Mouse (Mus musculus): ENCODE measurements around the gene Wbp1l. TPM values are rescaled to one million over a fixed set of nuclear protein-coding genes. Genes with fewer than 3 reads are reported as not detected.

Gene Wbp1l
- polyA plus RNA-seq, 1 experiment from 2014 or later = 37.0 TPM

GRCm38 (mm10) chr19:46628403-46628802 lies 29.5 kb downstream of the Wbp1l start:
- H3K4me1 ChIP-seq (ENCODE audit: control insufficient read depth, insufficient read depth, low read length) = peaks cover 25% of the 10 kb centered on the region
- 53% methylated on average over 10 of the region's 10 CpGs for WGBS

GRCm38 (mm10) chr19:46629807-46630206 lies 30.9 kb downstream of the Wbp1l start:
- H3K27me3 ChIP-seq (ENCODE audit: control insufficient read depth, insufficient read depth, low read length) = no peaks in the 10 kb centered on the region
- H3K9me3 ChIP-seq (ENCODE audit: control insufficient read depth, low read depth, low read length) = no peaks in the 10 kb centered on the region
- no peak overlapping the region for H3K27ac ChIP-seq (ENCODE audit: low read length)
- H3K4me1 ChIP-seq (ENCODE audit: control insufficient read depth, insufficient read depth, low read length) = peaks cover 11% of the 10 kb centered on the region
- no peak overlapping the region for H3K9ac ChIP-seq (replicated peaks; ENCODE audit: low read depth, low read length)
- no peak for ATAC-seq (ENCODE audit: insufficient number of reproducible peaks, insufficient read depth, low FRiP score, low read depth)
- H3K4me3 ChIP-seq (ENCODE audit: low read depth, low read length) = no peak overlapping the region
- no peak overlapping the region for H3K4me2 ChIP-seq (replicated peaks; ENCODE audit: low read depth, low read length)
- 78% methylated on average over 9 of the region's 9 CpGs for WGBS
- H3K36me3 ChIP-seq (ENCODE audit: control insufficient read depth, insufficient read depth, low read length) = no peaks in the 10 kb centered on the region

More at GRCm38 (mm10) chr19:46628403-46628802, 29.5 kb downstream of the Wbp1l start:
- H3K9ac ChIP-seq (replicated peaks; ENCODE audit: low read depth, low read length) = no peak overlapping the region
- H3K27ac ChIP-seq (ENCODE audit: low read length) = 0 out of 2 replicates have a peak overlapping the region, but pooled peaks have one; percentile 15
- no peak overlapping the region for H3K4me3 ChIP-seq (ENCODE audit: low read depth, low read length)
- H3K36me3 ChIP-seq (ENCODE audit: control insufficient read depth, insufficient read depth, low read length) = no peaks in the 10 kb centered on the region
- H3K4me2 ChIP-seq (replicated peaks; ENCODE audit: low read depth, low read length) = no peak overlapping the region
- H3K9me3 ChIP-seq (ENCODE audit: control insufficient read depth, low read depth, low read length) = no peaks in the 10 kb centered on the region
- no peak for ATAC-seq (ENCODE audit: insufficient number of reproducible peaks, insufficient read depth, low FRiP score, low read depth)
- H3K27me3 ChIP-seq (ENCODE audit: control insufficient read depth, insufficient read depth, low read length) = no peaks in the 10 kb centered on the region

DNA sequence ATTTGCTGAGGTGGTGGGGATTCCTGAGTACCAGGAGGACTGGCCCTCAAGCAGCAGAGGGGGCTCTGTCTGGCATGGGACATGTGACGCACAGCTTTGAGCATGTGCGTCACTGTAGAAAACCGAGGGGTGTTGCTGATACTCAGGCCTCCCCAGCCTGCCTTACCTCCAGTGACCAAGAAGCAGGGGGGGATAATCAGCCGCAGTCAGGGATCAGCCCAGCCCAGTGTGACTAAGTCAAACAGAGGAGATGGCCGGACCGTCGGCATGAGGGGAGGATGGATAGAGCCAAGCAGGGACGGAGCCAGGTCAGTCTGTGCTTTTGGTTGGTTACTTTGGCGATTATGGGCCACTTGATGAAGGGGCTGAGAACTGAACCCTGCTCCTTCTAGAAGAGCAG lies 32.8 kb downstream of the Wbp1l start:
- H3K4me1 ChIP-seq (ENCODE audit: control insufficient read depth, insufficient read depth, low read length) = peaks cover 23% of the 10 kb centered on the region
- H3K27me3 ChIP-seq (ENCODE audit: control insufficient read depth, insufficient read depth, low read length) = no peaks in the 10 kb centered on the region
- no peak overlapping the region for H3K4me2 ChIP-seq (replicated peaks; ENCODE audit: low read depth, low read length)
- no peaks in the 10 kb centered on the region for H3K36me3 ChIP-seq (ENCODE audit: control insufficient read depth, insufficient read depth, low read length)
- no peak for ATAC-seq (ENCODE audit: insufficient number of reproducible peaks, insufficient read depth, low FRiP score, low read depth)
- H3K4me3 ChIP-seq (ENCODE audit: low read depth, low read length) = no peak overlapping the region
- H3K9me3 ChIP-seq (ENCODE audit: control insufficient read depth, low read depth, low read length) = no peaks in the 10 kb centered on the region
- WGBS = 79% methylated on average over 9 of the region's 9 CpGs
- H3K9ac ChIP-seq (replicated peaks; ENCODE audit: low read depth, low read length) = no peak overlapping the region
- no peak overlapping the region for H3K27ac ChIP-seq (ENCODE audit: low read length)

GRCm38 (mm10) chr19:46635766-46636165 lies 36.9 kb downstream of the Wbp1l start:
- H3K9ac ChIP-seq (replicated peaks; ENCODE audit: low read depth, low read length) = no peak overlapping the region
- 44% methylated on average over 9 of the region's 9 CpGs for WGBS
- no peak overlapping the region for H3K4me2 ChIP-seq (replicated peaks; ENCODE audit: low read depth, low read length)
- H3K4me1 ChIP-seq (ENCODE audit: control insufficient read depth, insufficient read depth, low read length) = peaks cover 15% of the 10 kb centered on the region
- no peak overlapping the region for H3K27ac ChIP-seq (ENCODE audit: low read length)
- no peak overlapping the region for H3K4me3 ChIP-seq (ENCODE audit: low read depth, low read length)
- H3K9me3 ChIP-seq (ENCODE audit: control insufficient read depth, low read depth, low read length) = no peaks in the 10 kb centered on the region
- no peak for ATAC-seq (ENCODE audit: insufficient number of reproducible peaks, insufficient read depth, low FRiP score, low read depth)
- peaks cover 7% of the 10 kb centered on the region; the same call in 1 of the 2 replicates for H3K36me3 ChIP-seq (ENCODE audit: control insufficient read depth, insufficient read depth, low read length)
- no peaks in the 10 kb centered on the region for H3K27me3 ChIP-seq (ENCODE audit: control insufficient read depth, insufficient read depth, low read length)

DNA sequence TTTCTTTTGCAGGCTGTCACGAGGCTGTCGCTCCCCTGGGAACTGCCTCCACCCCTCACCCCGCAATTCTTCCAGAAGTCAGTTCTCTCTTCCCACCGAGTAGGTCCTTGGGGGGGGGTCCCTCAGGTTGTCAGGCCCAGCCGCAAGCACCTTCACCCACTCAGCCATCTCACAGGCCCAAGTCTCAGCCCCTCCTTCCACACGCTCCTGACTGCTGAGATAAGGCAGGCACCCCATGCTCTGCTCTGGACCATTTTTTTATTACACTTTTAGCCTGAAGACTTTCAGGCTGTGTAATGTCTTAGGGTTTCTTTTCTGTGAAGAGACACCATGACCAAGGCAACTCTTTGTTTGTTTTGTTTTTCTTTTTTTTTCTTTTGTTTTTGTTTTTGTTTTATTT lies 38.7 kb downstream of the Wbp1l start:
- Histone ChIP-seq H3K27ac (ENCODE audit: low read length) (no peak overlapping the region), H3K36me3 (ENCODE audit: control insufficient read depth, insufficient read depth, low read length) (peaks cover 7% of the 10 kb centered on the region; the same call in 1 of the 2 replicates), H3K4me1 (ENCODE audit: control insufficient read depth, insufficient read depth, low read length) (peaks cover 33% of the 10 kb centered on the region), H3K27me3 (ENCODE audit: control insufficient read depth, insufficient read depth, low read length) (no peaks in the 10 kb centered on the region), H3K4me3 (ENCODE audit: low read depth, low read length) (no peak overlapping the region), H3K9me3 (ENCODE audit: control insufficient read depth, low read depth, low read length) (no peaks in the 10 kb centered on the region), H3K9ac (replicated peaks; ENCODE audit: low read depth, low read length) (no peak overlapping the region), H3K4me2 (replicated peaks; ENCODE audit: low read depth, low read length) (no peak overlapping the region)
- 68% methylated on average over 6 of the region's 6 CpGs for WGBS
- no peak for ATAC-seq (ENCODE audit: insufficient number of reproducible peaks, insufficient read depth, low FRiP score, low read depth)

GRCm38 (mm10) chr19:46639053-46639452 lies 40.2 kb downstream of the Wbp1l start:
- Histone ChIP-seq H3K4me1 (ENCODE audit: control insufficient read depth, insufficient read depth, low read length) (peaks cover 44% of the 10 kb centered on the region), H3K36me3 (ENCODE audit: control insufficient read depth, insufficient read depth, low read length) (peaks cover 7% of the 10 kb centered on the region; the same call in 1 of the 2 replicates)

GRCm38 (mm10) chr19:46639496-46639895 lies 40.6 kb downstream of the Wbp1l start:
- no peak overlapping the region for H3K4me2 ChIP-seq (replicated peaks; ENCODE audit: low read depth, low read length)
- H3K9me3 ChIP-seq (ENCODE audit: control insufficient read depth, low read depth, low read length) = no peaks in the 10 kb centered on the region
- WGBS = 83% methylated on average over 14 of the region's 14 CpGs
- no peak overlapping the region for H3K9ac ChIP-seq (replicated peaks; ENCODE audit: low read depth, low read length)
- peaks cover 9% of the 10 kb centered on the region for H3K36me3 ChIP-seq (ENCODE audit: control insufficient read depth, insufficient read depth, low read length)
- H3K4me1 ChIP-seq (ENCODE audit: control insufficient read depth, insufficient read depth, low read length) = peaks cover 48% of the 10 kb centered on the region
- no peak for ATAC-seq (ENCODE audit: insufficient number of reproducible peaks, insufficient read depth, low FRiP score, low read depth)
- H3K4me3 ChIP-seq (ENCODE audit: low read depth, low read length) = no peak overlapping the region
- no peaks in the 10 kb centered on the region for H3K27me3 ChIP-seq (ENCODE audit: control insufficient read depth, insufficient read depth, low read length)
- no peak overlapping the region for H3K27ac ChIP-seq (ENCODE audit: low read length)

More at GRCm38 (mm10) chr19:46639053-46639452, 40.2 kb downstream of the Wbp1l start:
- no peak overlapping the region for H3K9ac ChIP-seq (replicated peaks; ENCODE audit: low read depth, low read length)
- H3K27me3 ChIP-seq (ENCODE audit: control insufficient read depth, insufficient read depth, low read length) = no peaks in the 10 kb centered on the region
- ATAC-seq (ENCODE audit: insufficient number of reproducible peaks, insufficient read depth, low FRiP score, low read depth) = no peak
- no peak overlapping the region for H3K4me2 ChIP-seq (replicated peaks; ENCODE audit: low read depth, low read length)
- H3K9me3 ChIP-seq (ENCODE audit: control insufficient read depth, low read depth, low read length) = no peaks in the 10 kb centered on the region
- no peak overlapping the region for H3K27ac ChIP-seq (ENCODE audit: low read length)
- no peak overlapping the region for H3K4me3 ChIP-seq (ENCODE audit: low read depth, low read length)

GRCm38 (mm10) chr19:46640780-46641179 lies 41.9 kb downstream of the Wbp1l start:
- Histone ChIP-seq H3K27me3 (ENCODE audit: control insufficient read depth, insufficient read depth, low read length) (no peaks in the 10 kb centered on the region), H3K36me3 (ENCODE audit: control insufficient read depth, insufficient read depth, low read length) (peaks cover 12% of the 10 kb centered on the region), H3K4me3 (ENCODE audit: low read depth, low read length) (no peak overlapping the region), H3K4me2 (replicated peaks; ENCODE audit: low read depth, low read length) (no peak overlapping the region), H3K4me1 (ENCODE audit: control insufficient read depth, insufficient read depth, low read length) (peaks cover 51% of the 10 kb centered on the region), H3K27ac (ENCODE audit: low read length) (peak overlapping the region; percentile 28; the same call in 1 of the 2 replicates), H3K9ac (replicated peaks; ENCODE audit: low read depth, low read length) (no peak overlapping the region), H3K9me3 (ENCODE audit: control insufficient read depth, low read depth, low read length) (no peaks in the 10 kb centered on the region)
- 79% methylated on average over 8 of the region's 8 CpGs for WGBS
- no peak for ATAC-seq (ENCODE audit: insufficient number of reproducible peaks, insufficient read depth, low FRiP score, low read depth)

Data from stomach, embryonic 14.5 days (tissue).